Mouse (Mus musculus): ENCODE measurements at regions not wholly inside any gene's neighbourhood (a gene's known extent, or its start where the extent isn't known, plus 50 kb on each side); places are given as distances from the start of the nearest gene placed in this dataset.

- WGBS, result 91% methylated on average over 2 of the region's 2 CpGs
- no peak overlapping the region for H3K4me3 ChIP-seq (ENCODE audit: low read depth, low read length)
- H3K4me2 ChIP-seq (ENCODE audit: low read depth, low read length, severe bottlenecking), result no peak overlapping the region
- no peak overlapping the region for H3K27ac ChIP-seq (ENCODE audit: low read depth, low read length)
- no peaks in the 10 kb centered on the region for H3K9me3 ChIP-seq (ENCODE audit: control insufficient read depth, low read length)
- H3K27me3 ChIP-seq (ENCODE audit: control insufficient read depth, insufficient read depth, low read length), result no peaks in the 10 kb centered on the region
- H3K4me1 ChIP-seq (replicated peaks; ENCODE audit: control insufficient read depth, insufficient read depth, low read length), result no peaks in the 10 kb centered on the region
- no peak for ATAC-seq (replicated peaks; ENCODE audit: low FRiP score)
- DNase-seq (ENCODE audit: low spot score), result no peak
- H3K36me3 ChIP-seq (ENCODE audit: control insufficient read depth, insufficient read depth, low read length), result no peaks in the 10 kb centered on the region
- H3K9ac ChIP-seq (ENCODE audit: low read length), result no peak overlapping the region
Observed at GRCm38 (mm10) chr12:93122216-93122615, 1273.3 kb upstream of the Sel1l start.

DNA sequence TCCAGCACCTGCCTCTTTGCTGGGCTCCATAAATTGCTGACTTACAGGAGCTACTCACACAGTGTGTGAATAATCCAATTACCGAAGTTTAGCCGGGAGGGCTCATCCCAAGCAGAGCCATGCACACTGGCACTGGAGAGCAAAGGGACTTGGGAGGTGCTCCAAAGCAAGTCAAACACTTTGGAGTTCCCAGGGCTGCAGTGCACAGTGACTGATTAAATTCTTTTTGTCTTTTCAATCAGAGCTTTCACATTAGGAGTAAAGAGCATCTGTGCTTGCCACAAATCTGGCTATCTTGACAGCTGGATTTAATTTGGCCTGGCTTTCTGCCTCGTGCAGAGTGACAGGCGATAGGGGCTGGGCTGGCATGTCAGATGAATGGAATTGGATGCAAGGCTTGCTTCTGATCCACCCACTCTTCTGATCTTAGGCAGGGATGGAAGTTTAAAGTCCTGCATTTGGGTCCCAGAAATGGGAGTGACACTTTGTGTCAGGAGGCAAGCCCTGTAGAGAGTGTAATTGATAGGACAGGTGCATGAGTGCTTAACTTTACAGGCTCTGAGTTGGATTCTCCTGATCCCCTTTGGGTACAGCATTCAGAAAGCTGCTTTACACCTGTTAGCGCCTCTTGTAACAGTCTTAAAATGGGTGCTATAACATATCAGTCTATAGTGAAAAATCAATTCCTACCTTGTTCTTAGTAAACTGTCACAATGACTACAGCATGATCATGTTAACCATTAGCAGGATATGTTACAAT, 1239.3 kb upstream of the Sel1l start:
- no peaks in the 10 kb centered on the region for H3K4me1 ChIP-seq (replicated peaks; ENCODE audit: control insufficient read depth, insufficient read depth, low read length)
- H3K9ac ChIP-seq (ENCODE audit: low read length), result no peak overlapping the region
- H3K27me3 ChIP-seq (ENCODE audit: control insufficient read depth, insufficient read depth, low read length), result no peaks in the 10 kb centered on the region
- H3K9me3 ChIP-seq (ENCODE audit: control insufficient read depth, low read length), result no peaks in the 10 kb centered on the region
- H3K36me3 ChIP-seq (ENCODE audit: control insufficient read depth, insufficient read depth, low read length), result no peaks in the 10 kb centered on the region
- no peak overlapping the region for H3K4me2 ChIP-seq (ENCODE audit: low read depth, low read length, severe bottlenecking)
- DNase-seq (ENCODE audit: low spot score) (peak; percentile 50), ATAC-seq (replicated peaks; ENCODE audit: low FRiP score) (peak; percentile 71; the same call in 1 of the 2 replicates)
- WGBS, result 40% methylated on average over 5 of the region's 5 CpGs
- no peak overlapping the region for H3K27ac ChIP-seq (ENCODE audit: low read depth, low read length)
- no peak overlapping the region for H3K4me3 ChIP-seq (ENCODE audit: low read depth, low read length)

- no peaks in the 10 kb centered on the region for H3K27me3 ChIP-seq (ENCODE audit: control insufficient read depth, insufficient read depth, low read length)
- H3K36me3 ChIP-seq (ENCODE audit: control insufficient read depth, insufficient read depth, low read length), result no peaks in the 10 kb centered on the region
- no peak overlapping the region for H3K27ac ChIP-seq (ENCODE audit: low read depth, low read length)
- ATAC-seq (replicated peaks; ENCODE audit: low FRiP score) (no peak), DNase-seq (ENCODE audit: low spot score) (no peak)
- H3K9ac ChIP-seq (ENCODE audit: low read length), result no peak overlapping the region
- H3K4me1 ChIP-seq (replicated peaks; ENCODE audit: control insufficient read depth, insufficient read depth, low read length), result no peaks in the 10 kb centered on the region
- no peak overlapping the region for H3K4me2 ChIP-seq (ENCODE audit: low read depth, low read length, severe bottlenecking)
- WGBS, result 93% methylated on average over 1 of the region's 1 CpGs
- no peaks in the 10 kb centered on the region for H3K9me3 ChIP-seq (ENCODE audit: control insufficient read depth, low read length)
- no peak overlapping the region for H3K4me3 ChIP-seq (ENCODE audit: low read depth, low read length)
Observed at GRCm38 (mm10) chr12:93063864-93064263, 1214.9 kb upstream of the Sel1l start.

DNA sequence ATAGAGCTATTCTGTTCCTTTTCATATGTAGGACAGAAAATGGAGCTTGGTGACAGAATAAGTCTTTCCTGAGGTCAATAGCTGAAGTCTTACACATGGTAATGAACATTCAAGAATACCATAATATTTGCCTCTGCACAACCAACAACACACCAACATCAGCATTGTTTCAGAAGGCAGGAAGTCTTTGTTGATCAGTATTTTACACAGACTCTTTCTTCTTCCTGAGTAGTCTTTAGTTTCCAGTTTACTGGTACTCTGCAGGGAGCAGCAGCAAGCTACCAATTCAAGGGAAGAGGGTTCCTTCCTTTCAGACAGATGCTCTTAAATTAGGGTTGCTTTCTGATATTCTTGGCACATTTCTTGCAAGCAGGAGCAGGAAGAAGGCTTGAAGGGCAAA, 1170.7 kb upstream of the Sel1l start:
- no peak for DNase-seq (ENCODE audit: low spot score)
- ATAC-seq (replicated peaks; ENCODE audit: low FRiP score), result no peak
- Histone ChIP-seq H3K27me3 (ENCODE audit: control insufficient read depth, insufficient read depth, low read length) (no peaks in the 10 kb centered on the region), H3K4me3 (ENCODE audit: low read depth, low read length) (no peak overlapping the region), H3K4me1 (replicated peaks; ENCODE audit: control insufficient read depth, insufficient read depth, low read length) (no peaks in the 10 kb centered on the region), H3K27ac (ENCODE audit: low read depth, low read length) (no peak overlapping the region), H3K9ac (ENCODE audit: low read length) (no peak overlapping the region), H3K4me2 (ENCODE audit: low read depth, low read length, severe bottlenecking) (no peak overlapping the region), H3K9me3 (ENCODE audit: control insufficient read depth, low read length) (no peaks in the 10 kb centered on the region), H3K36me3 (ENCODE audit: control insufficient read depth, insufficient read depth, low read length) (no peaks in the 10 kb centered on the region)

- Histone ChIP-seq H3K4me3 (ENCODE audit: low read depth, low read length) (no peak overlapping the region), H3K9ac (ENCODE audit: low read length) (no peak overlapping the region), H3K27ac (ENCODE audit: low read depth, low read length) (no peak overlapping the region), H3K36me3 (ENCODE audit: control insufficient read depth, insufficient read depth, low read length) (no peaks in the 10 kb centered on the region), H3K9me3 (ENCODE audit: control insufficient read depth, low read length) (no peaks in the 10 kb centered on the region), H3K27me3 (ENCODE audit: control insufficient read depth, insufficient read depth, low read length) (no peaks in the 10 kb centered on the region), H3K4me1 (replicated peaks; ENCODE audit: control insufficient read depth, insufficient read depth, low read length) (no peaks in the 10 kb centered on the region), H3K4me2 (ENCODE audit: low read depth, low read length, severe bottlenecking) (no peak overlapping the region)
- ATAC-seq (replicated peaks; ENCODE audit: low FRiP score) (no peak), DNase-seq (ENCODE audit: low spot score) (no peak)
Observed at GRCm38 (mm10) chr12:93011583-93011982, 1162.6 kb upstream of the Sel1l start.

DNA sequence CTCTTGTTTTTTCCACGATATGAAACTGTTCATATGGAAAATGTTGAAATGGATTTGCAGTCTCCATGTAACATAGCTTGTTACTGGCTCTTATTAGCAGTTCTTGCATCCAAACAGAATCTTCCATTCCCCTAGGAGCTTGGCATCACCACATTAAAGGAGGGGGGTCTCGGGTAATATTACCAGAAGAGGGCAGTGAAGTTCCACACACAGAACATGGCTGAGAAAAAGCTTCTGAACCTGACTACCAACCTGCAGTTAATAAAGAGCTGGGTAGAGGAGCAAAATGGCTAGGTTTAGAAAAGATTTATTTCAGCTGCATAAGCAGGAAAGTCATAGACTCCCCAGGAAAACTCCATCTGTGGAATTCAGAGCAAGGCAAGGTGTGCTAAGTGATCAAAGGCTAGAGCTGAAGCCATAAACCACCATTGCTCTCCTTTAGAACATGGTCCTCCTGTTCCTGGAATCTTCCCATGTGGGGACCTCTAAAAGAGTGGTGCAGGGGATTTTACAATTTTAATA, 1157.9 kb upstream of the Sel1l start:
- 60% methylated on average over 2 of the region's 2 CpGs for WGBS
- Histone ChIP-seq H3K27me3 (ENCODE audit: control insufficient read depth, insufficient read depth, low read length) (no peaks in the 10 kb centered on the region), H3K36me3 (ENCODE audit: control insufficient read depth, insufficient read depth, low read length) (no peaks in the 10 kb centered on the region), H3K9ac (ENCODE audit: low read length) (no peak overlapping the region), H3K4me2 (ENCODE audit: low read depth, low read length, severe bottlenecking) (no peak overlapping the region), H3K9me3 (ENCODE audit: control insufficient read depth, low read length) (no peaks in the 10 kb centered on the region), H3K4me3 (ENCODE audit: low read depth, low read length) (no peak overlapping the region), H3K27ac (ENCODE audit: low read depth, low read length) (no peak overlapping the region), H3K4me1 (replicated peaks; ENCODE audit: control insufficient read depth, insufficient read depth, low read length) (no peaks in the 10 kb centered on the region)
- no peak for ATAC-seq (replicated peaks; ENCODE audit: low FRiP score)
- DNase-seq (ENCODE audit: low spot score), result no peak

DNA sequence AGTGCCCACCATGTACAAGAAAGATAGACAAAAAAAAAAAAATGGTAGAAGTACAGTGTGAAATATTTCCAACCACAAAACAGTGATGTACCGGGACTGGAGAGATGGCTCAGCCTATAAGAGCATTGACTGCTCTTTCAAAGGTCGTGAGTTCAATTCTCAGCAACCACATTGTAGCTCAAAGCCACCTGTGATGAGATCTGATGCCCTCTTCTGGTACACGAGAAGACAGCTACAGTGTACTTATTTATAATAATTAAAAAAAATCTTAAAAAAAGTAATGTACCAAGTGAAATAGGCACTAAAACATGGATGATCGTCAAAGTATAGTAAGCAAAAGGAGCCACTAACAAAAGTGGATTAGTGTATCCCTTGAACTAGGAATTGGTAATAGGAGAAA, 1154.2 kb upstream of the Sel1l start:
- no peak overlapping the region for H3K27ac ChIP-seq (ENCODE audit: low read depth, low read length)
- DNase-seq (ENCODE audit: low spot score), result no peak
- no peak overlapping the region for H3K4me2 ChIP-seq (ENCODE audit: low read depth, low read length, severe bottlenecking)
- WGBS, result 87% methylated on average over 4 of the region's 4 CpGs
- no peak overlapping the region for H3K4me3 ChIP-seq (ENCODE audit: low read depth, low read length)
- H3K9ac ChIP-seq (ENCODE audit: low read length), result no peak overlapping the region
- no peak for ATAC-seq (replicated peaks; ENCODE audit: low FRiP score)
- no peaks in the 10 kb centered on the region for H3K9me3 ChIP-seq (ENCODE audit: control insufficient read depth, low read length)
- no peaks in the 10 kb centered on the region for H3K27me3 ChIP-seq (ENCODE audit: control insufficient read depth, insufficient read depth, low read length)
- no peaks in the 10 kb centered on the region for H3K36me3 ChIP-seq (ENCODE audit: control insufficient read depth, insufficient read depth, low read length)
- H3K4me1 ChIP-seq (replicated peaks; ENCODE audit: control insufficient read depth, insufficient read depth, low read length), result no peaks in the 10 kb centered on the region

DNA sequence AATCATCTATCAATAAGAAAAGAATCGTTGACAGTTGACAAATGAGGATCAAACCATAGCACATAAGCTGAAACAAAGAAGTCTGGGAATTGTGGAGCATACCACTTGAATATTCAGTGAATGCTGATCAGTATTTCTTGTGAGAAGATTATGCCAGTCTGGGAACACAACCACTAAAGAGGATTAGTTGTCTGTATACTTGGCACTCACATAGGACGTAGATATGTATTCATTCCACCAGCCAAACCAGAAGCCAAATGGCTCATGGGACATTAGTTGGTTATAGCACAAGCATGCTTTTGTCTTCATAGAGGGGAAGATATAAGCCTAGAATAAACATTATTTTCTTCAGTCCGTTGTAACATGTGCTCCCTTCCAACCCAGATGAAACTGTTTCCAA, 1126.7 kb upstream of the Sel1l start:
- H3K36me3 ChIP-seq (ENCODE audit: control insufficient read depth, insufficient read depth, low read length), result no peaks in the 10 kb centered on the region

GRCm38 (mm10) chr12:92944352-92944751, 1095.4 kb upstream of the Sel1l start:
- WGBS, result 93% methylated on average over 3 of the region's 3 CpGs
- Histone ChIP-seq H3K27ac (ENCODE audit: low read depth, low read length) (no peak overlapping the region), H3K9ac (ENCODE audit: low read length) (no peak overlapping the region)

More for the DNA sequence above, 1126.7 kb upstream of the Sel1l start:
- DNase-seq (ENCODE audit: low spot score) (no peak), ATAC-seq (replicated peaks; ENCODE audit: low FRiP score) (no peak)
- H3K4me2 ChIP-seq (ENCODE audit: low read depth, low read length, severe bottlenecking), result no peak overlapping the region
- no peak overlapping the region for H3K4me3 ChIP-seq (ENCODE audit: low read depth, low read length)
- no peak overlapping the region for H3K27ac ChIP-seq (ENCODE audit: low read depth, low read length)
- no peaks in the 10 kb centered on the region for H3K27me3 ChIP-seq (ENCODE audit: control insufficient read depth, insufficient read depth, low read length)
- H3K9ac ChIP-seq (ENCODE audit: low read length), result no peak overlapping the region
- no peaks in the 10 kb centered on the region for H3K9me3 ChIP-seq (ENCODE audit: control insufficient read depth, low read length)
- no peaks in the 10 kb centered on the region for H3K4me1 ChIP-seq (replicated peaks; ENCODE audit: control insufficient read depth, insufficient read depth, low read length)
- WGBS, result 75% methylated on average over 3 of the region's 3 CpGs

More at GRCm38 (mm10) chr12:92944352-92944751, 1095.4 kb upstream of the Sel1l start:
- no peak for ATAC-seq (replicated peaks; ENCODE audit: low FRiP score)
- H3K27me3 ChIP-seq (ENCODE audit: control insufficient read depth, insufficient read depth, low read length), result no peaks in the 10 kb centered on the region
- DNase-seq (ENCODE audit: low spot score), result no peak
- H3K4me2 ChIP-seq (ENCODE audit: low read depth, low read length, severe bottlenecking), result no peak overlapping the region
- no peaks in the 10 kb centered on the region for H3K36me3 ChIP-seq (ENCODE audit: control insufficient read depth, insufficient read depth, low read length)
- H3K9me3 ChIP-seq (ENCODE audit: control insufficient read depth, low read length), result no peaks in the 10 kb centered on the region
- H3K4me3 ChIP-seq (ENCODE audit: low read depth, low read length), result no peak overlapping the region
- no peaks in the 10 kb centered on the region for H3K4me1 ChIP-seq (replicated peaks; ENCODE audit: control insufficient read depth, insufficient read depth, low read length)
